Comparison of ENCODE assay signal across 10 mouse cellular contexts in genomic region chr8:120491166-120491793, GRCm38 (mm10).
DNase-seq lines count a peak whose midpoint lies in the region; ATAC-seq lines count a peak whose summit lies in the region.
"Had no signal": no experiment of that assay in that cellular context is flagged by ENCODE, and none has a peak within 500 bp of the region (broad histone marks: within the 10 kb centered on the region; RNA-seq: fewer than 3 reads in every experiment).

No protein-coding gene starts in this region.

- H3K9me3 ChIP-seq in kidney, embryonic 16.5 days (ENCODE audit: low read length) = no peaks in the 10 kb centered on the region
- H3K9me3 ChIP-seq in neural tube, embryonic 14.5 days (ENCODE audit: control insufficient read depth, low read length) = no peaks in the 10 kb centered on the region

- peak overlapping the region; percentile 80 for H3K9ac ChIP-seq in kidney, embryonic 16.5 days (replicated peaks; ENCODE audit: low read length)
- H3K9ac ChIP-seq in neural tube, embryonic 14.5 days (replicated peaks; ENCODE audit: low read depth, low read length) = peak overlapping the region; percentile 76; the same call in 1 of the 2 replicates

- ATAC-seq in erythroblast, adult 5-6 weeks (replicated peaks; ENCODE audit: low FRiP score, poor library complexity, severe bottlenecking) = 0 out of 2 replicates have a peak, but pooled peaks have one; percentile 22
- no peak for ATAC-seq in kidney, embryonic 16.5 days (ENCODE audit: low FRiP score, low TSS enrichment)
- ATAC-seq in neural tube, embryonic 14.5 days (ENCODE audit: low read depth) = no peak
- ATAC-seq: Patski had no signal

- DNase-seq in kidney, adult 18-20 months = peak; percentile 53
- no peak for DNase-seq in kidney, postnatal 4 days
- DNase-seq in embryo, embryonic 10 days (ENCODE audit: low spot score) = no peak
- DNase-seq in layer of hippocampus, adult 18-20 months (ENCODE audit: low spot score in 2 of 2) = no peak
- no peak for DNase-seq in layer of hippocampus, adult 11-12 months (ENCODE audit: low spot score)
- DNase-seq: heart, adult 18-20 months had no signal

- WGBS in kidney, embryonic 16.5 days = 65% methylated on average over 5 of the region's 5 CpGs
- WGBS in neural tube, embryonic 14.5 days = 56% methylated on average over 5 of the region's 5 CpGs

- no peaks in the 10 kb centered on the region for H3K27me3 ChIP-seq in kidney, embryonic 16.5 days (ENCODE audit: insufficient read depth, low read length)
- no peaks in the 10 kb centered on the region for H3K27me3 ChIP-seq in neural tube, embryonic 14.5 days (ENCODE audit: control insufficient read depth, insufficient read depth, low read length)
- H3K27me3 ChIP-seq: Patski had no signal

- 0 out of 2 replicates have a peak overlapping the region, but pooled peaks have one; percentile 37 for H3K27ac ChIP-seq in kidney, embryonic 16.5 days (ENCODE audit: low read length)
- H3K27ac ChIP-seq in neural tube, embryonic 14.5 days (ENCODE audit: low read depth, low read length) = no peak overlapping the region

- peak overlapping the region; percentile 71 for H3K4me3 ChIP-seq in kidney, embryonic 16.5 days (ENCODE audit: low read length)
- H3K4me3 ChIP-seq in neural tube, embryonic 14.5 days (ENCODE audit: low read depth, low read length) = peak overlapping the region; percentile 57

- peaks cover 76% of the 10 kb centered on the region for H3K4me1 ChIP-seq in kidney, embryonic 16.5 days (ENCODE audit: insufficient read depth, low read length)
- H3K4me1 ChIP-seq in neural tube, embryonic 14.5 days (ENCODE audit: control insufficient read depth, insufficient read depth, low read length) = peaks cover 63% of the 10 kb centered on the region

- H3K4me2 ChIP-seq in kidney, embryonic 16.5 days (replicated peaks; ENCODE audit: low read depth, low read length) = peak overlapping the region; percentile 94
- peak overlapping the region; percentile 94 for H3K4me2 ChIP-seq in neural tube, embryonic 14.5 days (ENCODE audit: low read depth, low read length)

- no peaks in the 10 kb centered on the region for H3K36me3 ChIP-seq in kidney, embryonic 16.5 days (ENCODE audit: insufficient read depth, low read length)
- H3K36me3 ChIP-seq in neural tube, embryonic 14.5 days (ENCODE audit: control insufficient read depth, insufficient read depth, low read length) = no peaks in the 10 kb centered on the region
